Mouse (Mus musculus): ENCODE results near the gene Pced1b.
"Not testable (repeated sequence)": the region's sequence is repeated elsewhere in the genome, so short reads cannot be mapped to it uniquely, and the experiment has no call there.

Gene Pced1b

DNA sequence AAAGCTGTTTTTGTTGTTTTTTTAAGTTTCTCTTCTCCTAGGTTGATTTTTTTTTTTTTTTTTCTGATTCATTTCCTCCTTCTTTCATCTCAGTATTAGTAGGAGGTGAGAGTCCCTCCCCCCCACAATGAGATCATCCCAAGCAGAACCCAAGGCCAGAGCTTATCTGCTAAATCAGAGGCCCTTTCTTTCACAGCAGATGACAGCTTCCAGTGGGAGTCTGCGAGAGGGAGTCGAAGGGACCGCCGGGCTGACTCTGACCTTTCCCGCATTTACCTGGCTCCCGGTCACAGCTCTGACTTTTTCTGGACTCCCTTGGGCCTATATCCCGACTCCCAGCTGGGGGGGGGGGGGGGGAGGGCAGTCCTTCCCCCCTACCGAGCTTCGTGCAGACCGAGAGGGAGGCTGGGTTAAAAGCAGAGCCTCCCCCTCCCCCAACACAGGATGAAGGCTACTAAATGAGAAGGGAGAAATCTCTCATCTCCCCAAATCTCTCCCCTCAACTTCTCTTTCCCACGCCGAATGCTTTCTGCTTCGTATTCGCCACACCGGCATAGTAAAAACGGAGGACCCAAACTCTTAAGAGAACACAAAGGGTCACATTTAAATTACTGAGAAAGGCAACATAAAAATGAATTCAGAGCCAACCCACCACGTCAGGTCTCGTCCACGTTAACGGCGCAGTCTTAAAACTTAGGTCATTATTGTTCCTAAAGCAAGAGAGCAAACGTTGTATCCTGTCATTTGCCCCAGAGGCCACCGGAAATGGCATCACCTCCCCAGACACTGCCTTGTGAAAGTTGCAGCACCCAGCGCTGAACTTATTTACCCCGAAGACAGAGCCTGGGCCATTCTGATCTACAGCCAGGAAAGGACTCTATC is 126.5 kb downstream of the Pced1b start:
- DNase-seq (ENCODE audit: low spot score) = no peak

GRCm38 (mm10) chr15:97374085-97374844 is 127.4 kb downstream of the Pced1b start:
- DNase-seq (ENCODE audit: low spot score) = no peak

DNA sequence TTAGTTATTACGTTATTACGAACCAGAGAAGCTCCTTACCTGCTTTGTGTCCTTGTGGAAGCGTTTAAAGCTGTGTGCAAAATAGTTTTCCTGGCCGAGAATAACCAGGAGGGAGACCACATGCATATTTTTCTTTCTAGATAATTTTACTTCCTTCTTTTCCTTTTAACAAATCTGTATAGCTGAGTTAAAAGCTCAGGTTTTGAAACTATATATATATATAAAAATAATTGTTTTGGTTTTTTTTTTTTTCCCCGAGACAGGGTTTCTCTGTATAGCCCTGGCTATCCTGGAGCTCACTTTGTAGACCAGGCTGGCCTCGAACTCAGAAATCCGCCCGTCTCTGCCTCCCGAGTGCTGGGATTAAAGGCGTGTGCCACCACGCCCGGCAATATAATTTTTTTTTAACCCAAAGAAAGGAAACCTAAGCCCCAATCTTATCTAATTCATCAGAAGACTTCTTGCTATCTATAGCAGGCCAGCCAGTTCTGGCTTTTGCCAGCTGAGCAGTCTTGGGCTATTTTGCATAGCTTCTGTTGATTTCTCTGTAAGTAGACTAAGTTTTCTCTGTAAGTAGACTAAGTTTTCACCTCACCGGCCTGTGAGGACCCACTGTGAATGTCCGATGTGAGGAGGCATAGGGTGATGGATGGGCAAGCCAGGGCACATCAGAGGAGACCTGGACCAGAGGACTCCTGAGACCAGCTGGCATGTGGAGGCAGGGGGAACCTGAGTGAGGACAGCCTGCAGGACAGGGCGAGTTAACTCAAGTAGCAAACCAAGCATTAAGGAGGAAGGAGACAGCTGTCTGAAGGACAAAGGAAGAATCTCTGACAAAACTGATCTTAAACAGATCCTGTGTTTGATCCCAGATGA is 128.2 kb downstream of the Pced1b start:
- no peak for DNase-seq (ENCODE audit: low spot score)

DNA sequence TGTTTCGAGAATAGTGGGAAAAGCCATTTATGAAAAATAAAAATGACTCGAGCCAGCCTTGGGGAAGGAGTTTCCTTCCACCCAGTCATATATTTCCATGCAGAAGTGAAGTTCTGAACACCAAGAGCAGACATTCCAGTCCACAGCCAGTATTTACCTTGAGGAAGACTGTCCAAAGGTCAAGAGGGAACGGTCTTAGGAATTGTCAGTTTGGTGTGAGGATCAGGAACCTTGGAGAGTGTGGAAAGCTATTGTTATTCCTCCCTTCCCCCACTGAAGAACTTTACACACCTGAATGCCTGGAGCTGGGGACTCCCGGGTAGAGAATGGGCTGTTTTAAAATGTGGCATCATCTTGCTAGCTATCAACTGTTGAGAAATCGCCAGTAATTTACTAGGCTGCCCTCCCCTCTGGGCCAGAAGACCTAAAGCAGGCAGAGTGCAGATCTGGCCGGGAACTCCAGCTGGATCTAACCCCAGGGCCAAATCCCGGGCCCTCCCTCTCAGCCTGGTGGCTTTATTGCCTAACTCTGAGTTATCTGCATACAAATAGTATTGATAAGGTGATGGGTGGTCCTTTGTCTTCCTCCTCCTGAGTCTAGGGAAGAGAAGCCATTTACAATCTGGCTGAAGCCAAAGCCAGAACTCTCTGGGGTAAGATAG is 129.3 kb downstream of the Pced1b start:
- DNase-seq (ENCODE audit: low spot score) = no peak

- DNase-seq (ENCODE audit: low spot score) = no peak
Observed at GRCm38 (mm10) chr15:97376792-97377222, 129.9 kb downstream of the Pced1b start.

- DNase-seq (ENCODE audit: low spot score) = no peak
Observed at GRCm38 (mm10) chr15:97378061-97378460, 131.2 kb downstream of the Pced1b start.

- no peak for DNase-seq (ENCODE audit: low spot score)
Observed at GRCm38 (mm10) chr15:97379489-97380304, 132.8 kb downstream of the Pced1b start.

- no peak for DNase-seq (ENCODE audit: low spot score)
Observed at GRCm38 (mm10) chr15:97382567-97382966, 135.7 kb downstream of the Pced1b start.

GRCm38 (mm10) chr15:97383523-97384141 is 136.7 kb downstream of the Pced1b start:
- no peak for DNase-seq (ENCODE audit: low spot score)

DNA sequence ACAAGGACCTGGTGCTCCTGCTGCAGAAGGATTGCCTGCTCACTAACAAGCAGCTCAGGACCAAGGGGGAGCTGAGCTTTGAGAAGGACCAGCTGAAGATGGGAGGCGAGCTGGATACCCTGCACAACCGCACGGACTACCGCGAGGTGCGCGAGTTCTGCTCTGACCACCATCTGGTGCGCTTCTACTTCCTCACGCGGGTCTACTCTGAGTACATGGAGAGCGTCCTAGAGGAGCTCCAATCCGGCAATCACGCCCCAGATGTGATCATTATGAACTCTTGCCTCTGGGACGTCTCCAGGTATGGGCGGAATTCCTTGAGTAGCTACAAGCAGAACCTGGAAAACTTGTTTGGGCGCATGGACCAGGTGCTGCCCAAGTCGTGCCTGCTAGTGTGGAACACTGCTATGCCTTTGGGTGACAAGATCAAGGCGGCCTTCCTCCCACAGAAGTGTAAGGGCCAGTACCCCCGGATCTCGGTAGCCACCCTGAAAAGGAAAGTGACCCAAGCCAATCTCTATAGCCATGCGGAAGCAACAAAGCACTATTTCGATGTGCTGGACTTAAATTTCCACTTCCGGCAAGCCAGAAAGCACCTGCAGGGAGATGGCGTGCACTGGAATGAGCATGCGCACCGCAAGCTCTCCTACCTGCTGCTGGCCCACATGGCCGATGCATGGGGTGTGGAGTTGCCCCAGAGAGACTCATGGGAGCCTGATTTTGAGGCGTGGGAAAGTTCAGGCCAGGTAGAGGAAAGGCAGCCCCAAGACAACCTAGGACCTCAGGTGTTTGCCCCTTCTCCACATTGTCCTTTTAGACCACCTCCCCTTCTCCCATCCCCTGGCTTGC is 137.5 kb downstream of the Pced1b start:
- DNase-seq (ENCODE audit: low spot score) = no peak

- DNase-seq (ENCODE audit: low spot score) = not testable (repeated sequence)
Observed at GRCm38 (mm10) chr15:97385174-97385573, 138.3 kb downstream of the Pced1b start.

- DNase-seq (ENCODE audit: low spot score) = no peak
Observed at GRCm38 (mm10) chr15:97387793-97388192, 140.9 kb downstream of the Pced1b start.

DNA sequence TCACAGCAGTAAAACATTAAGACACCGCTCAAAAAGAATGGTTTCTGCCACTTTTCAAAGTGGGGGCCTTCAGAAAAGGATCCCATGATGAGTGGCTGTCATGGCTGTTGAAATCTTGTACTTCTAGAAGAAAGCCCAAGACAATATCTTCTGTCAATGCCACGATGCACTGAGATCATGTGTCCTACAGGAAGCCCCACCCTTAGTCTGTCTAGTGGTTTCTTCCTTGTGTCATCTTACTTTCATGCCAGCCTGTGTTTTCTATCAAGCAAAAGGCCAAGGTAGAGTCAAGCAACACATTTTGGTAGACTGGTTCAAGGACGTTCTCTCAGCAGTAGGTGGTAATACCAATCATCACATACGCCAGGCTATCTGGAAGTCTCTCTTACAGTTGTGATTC is 142.7 kb downstream of the Pced1b start:
- DNase-seq (ENCODE audit: low spot score) = no peak

DNA sequence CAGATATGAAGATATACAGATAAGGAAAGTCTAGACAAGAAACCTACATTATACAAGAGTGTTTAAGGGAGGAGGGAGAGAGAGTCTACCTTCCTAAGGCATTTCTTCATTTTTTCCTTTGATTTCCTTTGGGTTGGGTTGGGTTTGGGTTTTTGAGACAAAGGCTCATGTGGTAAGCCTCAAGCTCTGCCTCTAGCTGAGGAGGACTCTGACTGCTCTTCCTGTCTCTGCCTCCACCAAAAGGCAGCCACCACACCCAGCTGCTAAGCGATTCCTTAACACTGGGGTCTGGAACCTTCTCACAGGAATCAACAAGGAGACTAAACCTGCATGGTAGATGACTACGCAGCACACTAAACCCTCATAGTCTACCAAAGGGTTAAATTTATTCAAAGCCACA is 143.9 kb downstream of the Pced1b start:
- DNase-seq (ENCODE audit: low spot score) = no peak

GRCm38 (mm10) chr15:97391436-97391835 is 144.5 kb downstream of the Pced1b start:
- no peak for DNase-seq (ENCODE audit: low spot score)

GRCm38 (mm10) chr15:97394561-97394960 is 147.7 kb downstream of the Pced1b start:
- no peak for DNase-seq (ENCODE audit: low spot score)

DNA sequence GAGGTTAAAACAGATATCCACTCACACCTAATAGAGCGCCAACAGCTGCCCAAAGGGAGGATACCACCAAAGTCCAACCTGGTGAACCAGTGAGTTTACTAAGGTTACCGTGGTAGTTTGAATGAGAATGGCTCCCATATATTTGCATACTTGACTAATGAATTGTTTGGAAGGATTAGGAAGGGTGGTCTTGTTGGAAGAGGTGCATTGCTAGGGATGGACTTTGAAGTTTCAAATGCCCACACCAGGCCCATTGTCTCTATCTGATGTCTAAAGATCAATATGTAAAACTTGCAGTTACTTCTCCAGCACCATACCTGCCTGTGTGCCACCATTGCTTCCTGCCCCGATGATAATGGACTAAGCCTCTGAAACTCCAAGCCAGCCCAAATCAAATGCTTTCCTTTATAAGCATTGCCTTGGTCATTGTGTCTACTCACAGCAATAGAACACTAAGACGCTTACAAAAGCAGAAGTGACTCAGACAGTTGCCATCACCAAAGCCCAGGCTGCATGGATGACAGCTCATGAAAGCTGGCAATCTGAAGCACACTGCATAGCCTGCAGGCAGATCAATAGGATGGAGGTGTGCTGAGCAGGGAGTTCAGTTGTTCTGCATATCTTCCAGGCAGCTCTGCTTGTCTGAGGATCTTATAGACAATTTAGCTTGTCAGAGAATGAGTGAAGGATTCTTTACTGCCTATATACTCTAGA is 149.8 kb downstream of the Pced1b start:
- DNase-seq (ENCODE audit: low spot score) = no peak

GRCm38 (mm10) chr15:97397793-97398192 is 150.9 kb downstream of the Pced1b start:
- no peak for DNase-seq (ENCODE audit: low spot score)

GRCm38 (mm10) chr15:97400866-97401265 is 154.0 kb downstream of the Pced1b start:
- DNase-seq (ENCODE audit: low spot score) = no peak

Measured in MN1 (cell line).